Mouse (Mus musculus): ENCODE results near the gene Gm17324. TPM values are rescaled to one million over a fixed set of nuclear protein-coding genes. Genes with fewer than 3 reads are reported as not detected.
"Not testable (repeated sequence)": the region's sequence is repeated elsewhere in the genome, so short reads cannot be mapped to it uniquely, and the experiment has no call there.

Gene Gm17324
- total RNA-seq (2015; ENCODE audit: low replicate concordance) = not detected in 2 replicates
- 2.7 TPM in 1 of 2 replicates, not detected in the other for total RNA-seq (2017; ENCODE audit: low replicate concordance)

GRCm38 (mm10) chr9:78447973-78448873, at the start of gene Gm17324, which contains the start of gene Mto1:
Gene Gm17324, minus strand, starts transcription at chr9:78448786.
Gene Mto1, plus strand, starts transcription at chr9:78448208.
- peak; percentile 95 for ATAC-seq (replicated peaks; ENCODE audit: low FRiP score, poor library complexity, severe bottlenecking)

GRCm38 (mm10) chr9:78493171-78493570, 44.6 kb upstream of the Gm17324 start:
- ATAC-seq (replicated peaks; ENCODE audit: low FRiP score, poor library complexity, severe bottlenecking) = no peak

DNA sequence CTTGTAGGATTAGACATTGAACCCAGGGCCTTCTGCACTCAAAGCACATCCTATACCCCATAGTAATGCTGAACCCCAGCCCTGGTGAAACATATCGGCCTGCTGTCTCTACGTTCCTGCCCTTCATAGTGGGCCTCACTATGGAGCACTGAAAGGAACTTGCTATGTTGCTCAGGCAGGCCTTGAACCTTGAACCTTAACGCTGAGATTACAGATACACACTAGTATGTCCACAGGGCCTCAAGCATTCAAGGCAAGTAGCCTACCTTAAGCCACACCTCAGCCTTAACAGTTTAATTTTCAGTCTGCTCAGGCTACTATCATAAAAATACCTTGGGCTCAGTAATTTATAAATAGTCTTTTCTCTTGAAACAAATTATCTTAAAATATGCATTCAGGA, 43.7 kb upstream of the Gm17324 start:
- ATAC-seq (replicated peaks; ENCODE audit: low FRiP score, poor library complexity, severe bottlenecking) = no peak

DNA sequence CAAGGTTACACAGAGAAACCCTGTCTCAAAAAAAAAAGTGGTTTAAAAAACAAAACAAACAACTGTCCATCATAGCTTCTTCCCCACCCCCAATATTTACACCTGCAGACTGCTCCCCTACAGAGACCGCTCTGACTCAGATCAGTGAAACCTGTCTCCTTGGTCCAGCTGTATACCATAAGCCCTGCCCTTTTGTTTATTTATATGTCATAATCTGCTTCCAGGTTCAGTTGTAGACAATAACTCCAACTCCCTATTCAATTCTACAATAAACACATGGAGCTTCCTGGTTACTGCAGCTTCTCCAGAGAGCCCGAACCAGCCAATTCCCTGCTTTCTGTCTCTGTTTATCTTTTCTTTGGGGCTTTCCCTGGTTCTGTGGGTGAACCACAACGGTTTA, 42.6 kb upstream of the Gm17324 start:
- no peak for ATAC-seq (replicated peaks; ENCODE audit: low FRiP score, poor library complexity, severe bottlenecking)

DNA sequence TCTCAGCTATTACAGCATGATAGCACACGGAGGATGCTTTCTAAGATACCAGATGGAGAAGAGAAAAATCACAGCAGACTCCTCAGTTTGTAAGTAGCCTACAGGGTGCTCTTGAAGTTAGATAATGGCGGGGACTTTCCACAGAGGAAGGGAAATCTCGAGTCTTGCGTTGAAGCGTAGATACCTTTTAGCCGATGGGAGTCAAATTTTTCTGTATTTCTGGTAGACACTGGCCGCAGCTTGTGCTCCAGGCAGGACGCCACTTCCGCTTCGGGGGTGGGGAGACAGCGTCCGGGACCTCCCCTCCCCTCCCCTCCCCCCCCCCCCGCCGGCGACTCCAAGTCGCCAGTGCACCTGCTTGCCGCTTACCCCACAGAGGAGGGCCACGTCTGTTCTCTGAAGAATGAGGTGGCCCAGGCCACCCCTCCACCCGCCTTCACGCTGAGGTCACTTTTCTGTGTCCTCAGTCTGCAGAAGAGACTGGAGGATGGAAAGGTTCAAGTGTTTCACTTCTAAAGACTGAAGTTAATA, 40.4 kb upstream of the Gm17324 start, which contains the start of gene Eef1a1:
Gene Eef1a1 (minus strand): TSS at position 262 of the 531 bp plus-strand sequence.
- no peak for ATAC-seq (replicated peaks; ENCODE audit: low FRiP score, poor library complexity, severe bottlenecking)

DNA sequence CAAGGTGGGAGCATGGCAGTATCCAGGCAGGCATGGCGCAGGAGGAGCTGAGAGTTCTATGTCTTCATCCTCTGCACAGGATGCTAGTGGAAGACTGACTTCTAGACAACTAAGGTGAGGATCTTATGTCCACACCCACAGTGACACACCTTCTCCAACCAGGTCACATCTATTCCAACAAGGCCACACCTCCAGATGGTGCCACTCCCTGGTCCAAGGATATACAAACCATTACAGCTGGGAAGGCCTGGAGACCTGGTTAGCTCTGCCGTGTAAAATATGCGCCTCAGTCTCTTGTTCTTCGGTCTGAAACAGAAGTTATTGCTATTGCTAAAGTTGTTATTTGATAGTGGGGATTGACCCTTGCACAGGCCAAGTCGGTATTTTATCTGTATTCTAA, 39.4 kb upstream of the Gm17324 start:
- not testable (repeated sequence) for ATAC-seq (replicated peaks; ENCODE audit: low FRiP score, poor library complexity, severe bottlenecking)

GRCm38 (mm10) chr9:78484660-78485059, 36.1 kb upstream of the Gm17324 start:
- ATAC-seq (replicated peaks; ENCODE audit: low FRiP score, poor library complexity, severe bottlenecking) = no peak

DNA sequence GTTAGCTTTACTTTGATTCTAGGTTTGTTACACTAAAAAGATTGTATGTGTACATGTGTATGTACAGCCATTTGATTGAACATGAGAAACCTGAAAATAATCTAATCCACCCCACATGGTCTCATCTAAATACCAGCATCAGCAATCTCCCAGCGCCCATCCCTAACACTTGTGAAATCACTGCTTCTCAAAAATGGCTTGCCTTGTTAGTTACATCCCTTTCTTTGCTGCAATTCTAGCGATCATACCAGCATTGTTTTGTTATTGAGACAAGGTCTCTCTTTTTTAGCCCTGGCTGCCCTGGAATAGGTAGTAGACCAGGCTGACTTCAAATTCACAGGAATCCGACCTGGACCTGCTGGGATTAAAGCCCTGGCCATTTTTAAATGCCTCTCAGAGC, 33.8 kb upstream of the Gm17324 start:
- ATAC-seq (replicated peaks; ENCODE audit: low FRiP score, poor library complexity, severe bottlenecking) = no peak

DNA sequence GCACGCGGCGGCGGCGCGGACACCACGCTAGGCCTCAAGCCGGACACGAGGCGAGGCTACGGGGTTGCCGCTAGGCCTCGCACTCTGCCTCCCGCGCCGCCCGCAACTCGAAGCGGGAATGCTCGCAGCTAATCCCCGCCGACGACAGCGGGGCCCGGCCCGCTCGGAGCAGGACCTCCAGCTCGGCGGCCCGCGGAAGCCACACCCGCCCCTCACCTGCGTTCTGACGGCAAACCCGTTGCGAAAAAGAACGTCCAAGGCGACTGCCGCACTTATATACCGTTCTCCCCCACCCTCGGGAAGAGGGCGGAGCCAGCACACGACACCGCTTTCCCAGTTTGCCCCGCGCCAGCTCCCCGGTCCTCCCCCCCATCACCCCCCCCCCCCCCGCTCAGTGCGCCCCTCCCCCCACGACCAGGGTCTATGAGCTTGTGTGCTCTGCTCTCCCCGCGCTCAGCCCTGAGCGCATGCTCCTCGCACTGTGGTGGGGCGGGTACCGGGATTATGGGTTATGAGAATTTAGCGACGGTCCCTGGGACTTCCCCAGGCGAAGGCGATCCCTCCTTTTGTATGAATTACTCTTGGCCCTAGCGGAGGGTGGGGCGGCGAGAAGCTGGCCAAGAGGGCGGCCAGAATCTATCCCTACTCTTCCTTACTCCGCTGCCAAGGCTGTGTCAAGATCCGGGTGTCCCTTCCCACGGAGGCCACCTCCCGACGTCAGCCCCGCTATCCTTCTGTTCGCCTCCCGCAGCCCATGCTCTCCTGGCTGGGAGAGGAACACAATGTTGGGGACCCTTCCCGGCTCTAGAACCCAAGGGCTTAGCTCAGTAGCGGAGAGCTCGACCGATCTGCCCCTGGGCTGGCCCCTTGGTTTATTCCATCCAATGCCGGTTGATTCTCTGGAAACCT, 33.1 kb upstream of the Gm17324 start:
- peak; percentile 69 for ATAC-seq (replicated peaks; ENCODE audit: low FRiP score, poor library complexity, severe bottlenecking)

GRCm38 (mm10) chr9:78480706-78481358, 32.2 kb upstream of the Gm17324 start:
- peak; percentile 83 for ATAC-seq (replicated peaks; ENCODE audit: low FRiP score, poor library complexity, severe bottlenecking)

DNA sequence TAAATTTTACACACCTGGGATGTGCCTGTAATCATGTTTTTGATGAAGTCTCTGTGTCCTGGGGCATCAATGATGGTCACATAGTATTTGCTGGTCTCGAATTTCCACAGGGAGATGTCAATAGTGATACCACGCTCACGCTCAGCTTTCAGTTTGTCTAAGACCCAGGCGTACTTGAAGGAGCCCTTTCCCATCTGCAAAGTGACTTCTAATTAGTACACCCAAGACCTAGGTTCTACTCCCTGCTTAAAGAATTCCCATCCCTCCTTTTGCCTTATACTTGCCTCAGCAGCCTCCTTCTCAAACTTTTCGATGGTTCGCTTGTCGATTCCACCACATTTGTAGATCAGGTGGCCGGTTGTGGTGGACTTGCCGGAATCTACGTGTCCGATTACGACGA, 31.6 kb upstream of the Gm17324 start:
- not testable (repeated sequence) for ATAC-seq (replicated peaks; ENCODE audit: low FRiP score, poor library complexity, severe bottlenecking)

DNA sequence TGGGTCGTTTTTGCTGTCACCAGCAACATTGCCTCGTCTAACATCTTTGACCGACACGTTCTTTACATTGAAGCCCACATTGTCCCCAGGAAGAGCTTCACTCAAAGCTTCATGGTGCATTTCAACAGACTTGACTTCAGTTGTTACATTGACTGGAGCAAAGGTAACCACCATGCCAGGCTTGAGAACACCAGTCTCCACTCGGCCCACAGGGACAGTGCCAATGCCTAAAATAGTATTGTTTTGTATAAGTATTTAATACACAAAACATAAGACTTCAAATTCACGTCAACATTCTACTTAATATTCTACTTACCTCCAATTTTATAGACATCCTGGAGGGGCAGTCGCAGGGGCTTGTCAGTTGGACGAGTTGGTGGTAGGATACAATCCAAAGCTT, 30.7 kb upstream of the Gm17324 start:
- not testable (repeated sequence) for ATAC-seq (replicated peaks; ENCODE audit: low FRiP score, poor library complexity, severe bottlenecking)

- ATAC-seq (replicated peaks; ENCODE audit: low FRiP score, poor library complexity, severe bottlenecking) = not testable (repeated sequence)
These were observed 29.5 kb upstream of the Gm17324 start for GRCm38 (mm10) chr9:78478009-78478605.

DNA sequence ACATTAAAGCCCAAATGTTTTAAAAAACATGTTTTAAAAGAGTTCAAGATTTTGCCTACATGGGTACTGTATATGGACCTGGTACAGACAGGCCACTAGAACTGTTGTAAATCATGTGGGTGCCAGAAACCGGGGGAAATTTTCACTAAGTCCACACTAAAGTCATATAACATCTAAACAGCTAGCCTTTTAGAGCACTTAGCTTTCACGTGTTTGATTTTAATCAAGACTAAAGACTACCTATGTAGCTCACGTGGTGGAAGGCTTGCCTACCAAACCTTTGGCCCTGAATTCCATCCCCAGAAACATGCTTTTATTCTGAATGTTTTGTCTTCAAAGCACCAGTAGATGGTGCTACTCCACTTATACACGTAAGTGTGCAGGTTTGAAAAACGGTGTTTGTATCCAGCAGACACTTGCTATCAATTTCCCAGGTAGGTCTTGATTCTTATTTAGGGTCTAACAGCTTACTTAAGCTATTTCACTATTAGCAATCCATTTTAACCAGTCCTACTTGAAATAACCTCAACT, 28.5 kb upstream of the Gm17324 start:
- no peak for ATAC-seq (replicated peaks; ENCODE audit: low FRiP score, poor library complexity, severe bottlenecking)

DNA sequence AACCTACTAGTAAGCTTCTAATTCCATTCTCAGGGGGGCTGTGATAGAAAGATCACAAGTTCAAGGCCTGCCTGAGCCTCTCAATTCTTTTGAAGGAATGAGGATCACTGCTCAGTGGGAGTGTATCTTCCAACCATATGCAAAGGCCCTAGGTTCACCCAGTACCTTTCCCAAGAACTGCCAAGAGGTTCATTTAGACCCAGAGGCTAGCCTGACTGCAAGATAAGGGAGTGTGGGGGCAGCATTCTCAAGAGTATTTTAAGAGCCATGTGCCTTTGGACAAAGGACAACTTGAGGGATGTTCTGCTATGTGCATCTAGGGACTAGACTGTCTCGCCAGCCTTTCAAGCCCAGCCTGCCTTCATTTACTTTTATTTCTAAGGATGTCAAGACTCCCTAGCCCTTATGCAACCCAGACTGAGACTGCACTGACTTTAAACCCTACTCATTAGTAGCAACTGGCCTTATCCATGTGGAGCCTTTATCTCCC, 28.0 kb upstream of the Gm17324 start:
- no peak for ATAC-seq (replicated peaks; ENCODE audit: low FRiP score, poor library complexity, severe bottlenecking)

GRCm38 (mm10) chr9:78475873-78476272, 27.3 kb upstream of the Gm17324 start:
- ATAC-seq (replicated peaks; ENCODE audit: low FRiP score, poor library complexity, severe bottlenecking) = no peak

GRCm38 (mm10) chr9:78475383-78475780, 26.8 kb upstream of the Gm17324 start:
- no peak for ATAC-seq (replicated peaks; ENCODE audit: low FRiP score, poor library complexity, severe bottlenecking)

DNA sequence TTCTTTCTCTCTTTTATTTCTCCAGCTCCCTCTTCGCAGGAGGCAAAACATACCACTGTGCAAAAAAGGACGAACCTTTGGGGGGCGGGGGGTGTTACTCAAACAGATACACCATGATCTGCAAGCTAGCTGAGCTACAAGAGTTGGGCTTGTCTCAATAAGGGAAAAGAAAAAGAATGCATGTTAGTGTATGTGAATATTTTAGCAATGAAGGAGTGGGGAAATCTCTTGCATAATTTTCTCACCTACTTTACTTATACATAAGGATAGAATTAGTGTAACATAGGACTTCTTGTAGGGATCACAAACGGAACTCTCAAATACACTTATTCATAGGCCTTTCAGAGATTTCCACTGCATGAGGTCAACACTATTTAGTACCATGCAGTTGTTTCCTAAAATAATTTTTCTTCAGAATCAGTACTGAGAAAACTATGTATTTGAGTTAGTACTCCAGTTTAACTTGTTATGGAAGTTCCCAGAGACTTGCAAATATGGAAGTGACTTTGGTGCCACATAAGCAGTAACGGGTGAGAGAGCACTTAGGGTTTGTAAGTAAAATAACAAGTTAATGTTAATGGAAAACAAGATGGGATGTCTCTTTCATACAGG, 26.3 kb upstream of the Gm17324 start:
- ATAC-seq (replicated peaks; ENCODE audit: low FRiP score, poor library complexity, severe bottlenecking) = no peak
